Mouse (Mus musculus) intestine, postnatal 0 days (tissue): ENCODE measurements around the gene Gigyf1. TPM values are rescaled to one million over a fixed set of nuclear protein-coding genes. Genes with fewer than 3 reads are reported as not detected.

Experiments used
- ATAC-seq: fragments of 200-750 bp; cut with Nextera tagmentation; 2 replicates; pipeline ENCODE4 v1.8.0; 2017; ENCODE audit warnings: mild to moderate bottlenecking, moderate TSS enrichment, moderate library complexity
- H3K27ac ChIP-seq: fragments of 300-500 bp; sonication (generic); 2 replicates; pipeline ENCODE4 v1.5.1; 2014; ENCODE audit warnings: mild to moderate bottlenecking, low read depth, low read length, moderate library complexity
- H3K27me3 ChIP-seq: fragments of 300-500 bp; sonication (generic); replicated peaks from 2 replicates; pipeline ENCODE4 v1.6.1; 2014; ENCODE audit warnings: low read length, mixed read lengths; ENCODE audit not compliant: control insufficient read depth, insufficient read depth
- H3K36me3 ChIP-seq: fragments of 300-500 bp; sonication (generic); 2 replicates; pipeline ENCODE4 v1.6.1; 2014; ENCODE audit warnings: mild to moderate bottlenecking, moderate library complexity; ENCODE audit not compliant: control insufficient read depth, insufficient read depth
- H3K4me1 ChIP-seq: fragments of 300-500 bp; sonication (generic); replicated peaks from 2 replicates; pipeline ENCODE4 v1.6.1; 2014; ENCODE audit warnings: antibody characterized with exemption, low read length, mixed read lengths; ENCODE audit not compliant: control insufficient read depth, insufficient read depth
- H3K4me2 ChIP-seq: fragments of 300-500 bp; sonication (generic); replicated peaks from 2 replicates; pipeline ENCODE4 v1.6.1; 2014; ENCODE audit warnings: low read depth, mild to moderate bottlenecking, moderate library complexity
- H3K4me3 ChIP-seq: fragments of 300-500 bp; sonication (generic); 2 replicates; pipeline ENCODE4 v1.5.1; 2014; ENCODE audit warnings: low read depth, low read length
- H3K9ac ChIP-seq: fragments of 300-500 bp; sonication (generic); 2 replicates; pipeline ENCODE4 v1.6.1; 2014; ENCODE audit warnings: mild to moderate bottlenecking, low read depth, low read length
- H3K9me3 ChIP-seq: fragments of 300-500 bp; sonication (generic); 2 replicates; pipeline ENCODE4 v1.6.1; 2016; ENCODE audit warnings: mixed run types; ENCODE audit not compliant: control insufficient read depth
- CTCF ChIP-seq: sonication (generic); IDR thresholded peaks from 2 replicates; pipeline ENCODE4 v1.5.1; 2016; ENCODE audit warnings: low read depth, mild to moderate bottlenecking, control low read depth, antibody characterized with exemption, moderate library complexity
- WGBS: fragments of 180-500 bp; shearing (Covaris S2); extraction: QIAGEN DNeasy Blood & Tissue Kit; methylation state at CpG from one replicate; pipeline ENCODE4 v1.1.7; 2014; 5-methylcytosine and 5-hydroxymethylcytosine counted together
- polyA plus RNA-seq: library from polyadenylated mRNA; unstranded; fragments of >200 nt; fragmentation: Nextera tagmentation; extraction: Ambion mirVana; gene quantifications from 2 replicates; pipeline ENCODE4 v1.2.1, GENCODE M21; 2015

Gene Gigyf1
- polyA plus RNA-seq, 1 experiment from 2014 or later, result 4.7 TPM

DNA sequence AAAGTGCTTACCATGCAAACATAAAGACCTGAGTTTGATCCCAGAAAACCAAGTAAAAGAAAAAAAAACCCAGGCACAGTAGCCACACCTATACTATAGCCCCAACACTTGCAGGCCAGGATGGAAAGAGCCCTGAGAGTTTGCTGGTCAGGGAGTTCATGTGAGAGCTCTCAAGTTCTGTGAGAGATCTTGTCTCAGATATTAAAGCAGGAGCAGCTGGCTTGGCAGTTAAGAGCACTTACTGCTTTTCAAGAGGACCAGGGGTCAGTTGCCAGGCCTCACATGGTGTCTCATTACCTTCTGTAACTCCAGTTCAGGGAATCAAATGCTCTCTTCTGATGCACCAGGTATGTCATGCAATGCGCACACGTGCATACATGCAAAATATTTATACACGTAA is 16.4 kb downstream of the Gigyf1 start:
- H3K36me3 ChIP-seq, result peaks cover 6% of the 10 kb centered on the region; the same call in 1 of the 2 replicates
- no peak for TF ChIP-seq CTCF
- WGBS, result 92% methylated on average over 3 of the region's 3 CpGs
- H3K9me3 ChIP-seq, result no peaks in the 10 kb centered on the region
- no peak for ATAC-seq
- H3K4me1 ChIP-seq, result 0 out of 2 replicates have a peak, but pooled peaks cover 9% of the 10 kb centered on the region
- H3K27ac ChIP-seq, result peak overlapping the region; percentile 3; the same call in 1 of the 2 replicates
- no peak overlapping the region for H3K4me3 ChIP-seq
- no peaks in the 10 kb centered on the region for H3K27me3 ChIP-seq
- H3K9ac ChIP-seq, result no peak overlapping the region
- H3K4me2 ChIP-seq, result no peak overlapping the region

DNA sequence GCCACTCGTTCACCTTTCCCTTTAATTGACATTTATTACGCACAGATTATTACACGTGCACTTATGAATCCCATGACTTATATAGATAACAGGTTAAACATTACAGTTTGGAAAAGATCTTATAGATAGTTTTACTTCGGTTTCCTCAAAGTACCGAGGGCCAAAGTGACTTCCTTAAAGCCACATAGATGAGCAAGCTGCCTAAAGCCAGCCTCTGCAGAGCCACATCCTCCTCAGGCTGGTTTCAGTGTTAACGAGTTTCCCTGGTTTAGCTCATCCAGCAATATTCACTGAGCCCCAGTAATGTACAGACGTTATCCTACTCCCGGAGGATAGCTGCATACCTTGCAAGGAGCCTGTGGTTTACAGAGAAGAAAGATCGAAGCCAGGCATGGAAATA is 17.0 kb downstream of the Gigyf1 start:
- H3K36me3 ChIP-seq, result peaks cover under 1% of the 10 kb centered on the region; the same call in 1 of the 2 replicates
- H3K4me3 ChIP-seq, result no peak overlapping the region
- 37% methylated on average over 9 of the region's 9 CpGs for WGBS
- H3K4me1 ChIP-seq, result 0 out of 2 replicates have a peak, but pooled peaks cover 5% of the 10 kb centered on the region
- no peak overlapping the region for H3K9ac ChIP-seq
- no peaks in the 10 kb centered on the region for H3K27me3 ChIP-seq
- no peak for ATAC-seq
- no peaks in the 10 kb centered on the region for H3K9me3 ChIP-seq
- TF ChIP-seq CTCF, result no peak
- no peak overlapping the region for H3K27ac ChIP-seq
- peak overlapping the region; percentile 38 for H3K4me2 ChIP-seq

DNA sequence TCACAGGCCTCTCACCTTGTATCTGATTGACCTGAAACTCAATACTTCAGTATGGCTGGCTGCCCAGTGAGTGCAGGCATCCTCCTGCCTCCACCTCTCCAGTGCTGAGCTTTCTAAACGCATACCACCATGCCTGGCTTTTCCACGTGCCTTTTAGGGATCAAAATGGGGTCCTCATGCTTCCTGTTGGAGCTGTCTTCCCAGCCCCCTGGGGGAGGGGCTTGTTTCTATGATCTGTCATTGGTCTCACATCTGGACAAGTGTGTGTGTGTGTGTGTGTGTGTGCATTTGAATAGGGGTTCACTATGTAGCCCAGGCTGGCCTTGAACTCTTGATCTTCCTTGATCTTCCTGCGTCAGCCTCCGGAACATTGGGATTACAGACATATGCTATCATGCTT is 19.1 kb downstream of the Gigyf1 start:
- no peaks in the 10 kb centered on the region for H3K36me3 ChIP-seq
- no peaks in the 10 kb centered on the region for H3K27me3 ChIP-seq
- H3K9me3 ChIP-seq, result no peaks in the 10 kb centered on the region
- 60% methylated on average over 4 of the region's 4 CpGs for WGBS
- H3K27ac ChIP-seq, result no peak overlapping the region
- TF ChIP-seq CTCF, result no peak
- 0 out of 2 replicates have a peak, but pooled peaks cover 3% of the 10 kb centered on the region for H3K4me1 ChIP-seq
- no peak overlapping the region for H3K4me3 ChIP-seq
- no peak for ATAC-seq
- no peak overlapping the region for H3K9ac ChIP-seq
- no peak overlapping the region for H3K4me2 ChIP-seq

DNA sequence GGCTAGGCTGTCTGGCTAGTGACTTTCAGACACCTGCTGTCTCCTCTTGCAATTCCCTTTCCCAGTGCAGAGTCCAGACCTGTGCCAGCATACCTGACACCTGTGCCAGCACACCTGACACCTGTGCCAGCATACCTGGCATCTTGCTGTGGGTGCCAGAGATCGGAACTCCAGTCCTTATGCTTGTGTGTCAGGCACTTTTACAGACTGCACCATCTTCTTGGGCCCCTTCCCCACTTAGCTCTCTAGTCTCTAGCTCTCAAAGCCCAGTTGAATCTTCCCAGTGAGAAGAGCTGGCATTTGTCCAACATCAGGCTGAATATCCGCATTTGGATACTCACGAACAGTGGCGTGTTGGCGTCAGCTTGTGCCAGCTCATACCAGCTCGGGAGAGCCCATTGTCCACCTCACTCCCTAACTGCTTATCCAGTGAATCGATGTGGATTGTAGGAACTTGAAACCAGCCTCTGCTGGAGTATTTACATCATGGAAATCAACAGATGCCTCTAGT is 21.0 kb downstream of the Gigyf1 start:
- WGBS, result 58% methylated on average over 7 of the region's 7 CpGs
- H3K4me1 ChIP-seq, result 0 out of 2 replicates have a peak, but pooled peaks cover 3% of the 10 kb centered on the region
- no peak overlapping the region for H3K4me2 ChIP-seq
- H3K9me3 ChIP-seq, result no peaks in the 10 kb centered on the region
- no peak for TF ChIP-seq CTCF
- H3K36me3 ChIP-seq, result no peaks in the 10 kb centered on the region
- no peaks in the 10 kb centered on the region for H3K27me3 ChIP-seq
- no peak overlapping the region for H3K9ac ChIP-seq
- H3K4me3 ChIP-seq, result no peak overlapping the region
- ATAC-seq, result 0 out of 2 replicates have a peak, but pooled peaks have one; percentile 31
- no peak overlapping the region for H3K27ac ChIP-seq

DNA sequence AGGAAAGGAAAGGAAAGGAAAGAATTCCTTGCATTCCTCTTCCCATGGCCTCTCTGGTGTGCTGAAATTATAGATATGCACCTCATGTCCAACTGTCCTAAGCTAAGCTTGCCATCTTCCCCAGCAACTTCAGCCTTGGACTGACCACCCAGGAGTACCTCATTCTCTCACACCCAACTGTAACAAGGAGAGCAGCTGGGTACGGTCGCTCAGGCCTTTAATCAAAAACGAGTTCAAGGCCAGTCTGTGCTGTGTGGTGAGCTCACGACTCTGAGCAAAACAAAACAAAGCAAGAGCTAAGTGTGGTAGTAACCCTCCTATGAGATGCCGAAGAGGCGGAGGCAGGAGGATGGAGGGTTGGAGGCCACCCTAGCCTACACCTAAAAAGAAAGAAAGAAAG is 22.6 kb downstream of the Gigyf1 start:
- Histone ChIP-seq H3K27ac (no peak overlapping the region), H3K4me3 (no peak overlapping the region), H3K9me3 (no peaks in the 10 kb centered on the region), H3K27me3 (no peaks in the 10 kb centered on the region), H3K36me3 (no peaks in the 10 kb centered on the region), H3K4me1 (no peaks in the 10 kb centered on the region), H3K9ac (no peak overlapping the region), H3K4me2 (no peak overlapping the region)
- no peak for TF ChIP-seq CTCF
- no peak for ATAC-seq
- WGBS, result 70% methylated on average over 6 of the region's 6 CpGs

DNA sequence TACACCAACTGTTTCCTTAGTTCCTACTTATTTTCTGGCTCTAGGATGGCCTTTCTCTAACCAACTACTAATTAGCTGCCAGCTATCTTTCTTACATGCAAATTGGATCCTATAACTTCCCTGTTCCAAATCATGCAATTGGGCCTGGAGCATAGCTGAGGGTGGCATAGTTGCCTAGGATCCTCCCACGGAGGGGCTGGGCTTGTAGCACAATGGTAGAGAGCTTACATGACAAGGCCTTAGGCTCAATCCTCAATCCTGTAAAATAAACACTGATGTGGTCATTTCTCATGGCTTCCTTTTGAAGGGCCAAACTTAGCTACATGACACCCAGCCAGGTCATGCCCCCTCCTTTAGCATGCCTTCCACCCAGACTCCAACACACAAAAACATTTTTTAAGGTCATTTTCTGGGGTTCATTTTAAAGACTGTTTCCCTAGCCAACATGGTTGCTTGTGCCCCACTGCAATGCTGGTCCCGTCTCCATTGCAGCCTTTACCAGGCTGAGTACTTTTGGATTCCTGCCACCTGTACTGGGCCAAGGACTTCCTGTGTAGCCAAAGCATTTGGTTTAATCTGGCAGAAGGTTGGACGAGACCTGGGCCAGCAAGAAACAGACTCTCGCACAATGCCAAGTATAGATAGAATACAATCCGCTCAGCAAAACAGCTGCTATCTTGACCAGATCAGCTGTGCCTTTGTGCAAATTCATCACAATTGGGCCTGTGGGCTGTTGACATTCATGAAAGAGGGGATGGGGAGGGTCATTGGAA is 23.6 kb downstream of the Gigyf1 start:
- 73% methylated on average over 5 of the region's 5 CpGs for WGBS
- no peak for TF ChIP-seq CTCF
- no peak overlapping the region for H3K27ac ChIP-seq

More for the DNA sequence above, 23.6 kb downstream of the Gigyf1 start:
- Histone ChIP-seq H3K4me1 (no peaks in the 10 kb centered on the region), H3K4me3 (no peak overlapping the region), H3K9me3 (no peaks in the 10 kb centered on the region), H3K27me3 (no peaks in the 10 kb centered on the region), H3K9ac (no peak overlapping the region), H3K4me2 (no peak overlapping the region), H3K36me3 (no peaks in the 10 kb centered on the region)
- ATAC-seq, result no peak
